ENCODE assay signal across 26 mouse cellular contexts in the genomic region with DNA sequence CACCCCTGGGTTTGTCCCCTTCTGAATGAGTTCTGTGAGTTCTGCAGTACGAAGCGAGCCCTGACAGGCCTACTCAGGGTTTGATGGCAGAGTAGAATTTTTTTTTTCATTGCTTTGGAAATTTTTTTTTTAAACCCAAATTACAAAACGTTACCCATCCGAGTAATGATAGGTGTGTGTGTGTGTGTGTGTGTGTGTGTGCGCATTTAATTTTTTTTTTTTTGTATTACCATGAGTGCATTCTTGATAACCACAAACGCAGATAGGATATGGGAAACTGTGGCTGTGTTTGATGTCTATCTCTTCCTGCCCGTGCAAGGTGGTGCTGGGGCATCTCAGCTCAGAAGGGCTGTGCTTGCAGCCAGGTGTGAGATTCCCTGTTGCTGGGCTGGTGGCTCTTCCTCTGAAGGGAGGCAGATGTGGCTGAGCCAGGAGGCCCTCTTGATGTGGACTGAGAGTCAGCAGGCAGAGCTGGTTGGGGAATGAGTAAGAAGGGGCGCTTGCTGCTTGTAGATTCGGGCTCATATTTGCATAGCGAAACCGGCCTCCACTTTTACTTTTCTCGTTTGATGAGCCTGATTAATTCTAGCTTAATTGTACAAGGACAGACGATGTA.
DNase-seq lines count a peak whose midpoint lies in the region; ATAC-seq and TF ChIP-seq lines count a peak whose summit lies in the region.
"Had no signal": no experiment of that assay in that cellular context is flagged by ENCODE, and none has a peak within 500 bp of the region (broad histone marks: within the 10 kb centered on the region; RNA-seq: fewer than 3 reads in every experiment).

No protein-coding gene starts in this region.

- H3K4me1 ChIP-seq in thymus, adult 2 months (replicated peaks; ENCODE audit: control insufficient read depth, insufficient read depth, low read length) = peaks cover 43% of the 10 kb centered on the region
- H3K4me1 ChIP-seq in forebrain, embryonic 16.5 days (replicated peaks; ENCODE audit: control insufficient read depth, insufficient read depth, low read length) = peaks cover 5% of the 10 kb centered on the region
- H3K4me1 ChIP-seq in hindbrain, embryonic 16.5 days (ENCODE audit: control insufficient read depth, insufficient read depth, low read depth, low read length) = peaks cover 5% of the 10 kb centered on the region

- no peak for TF ChIP-seq CTCF in thymus, adult 2 months (IDR thresholded peaks at IDR 0.05; ENCODE audit: borderline replicate concordance, control insufficient read depth, extremely low read depth, insufficient read depth, low read length, poor library complexity)

- peak overlapping the region; percentile 51; the same call in 1 of the 2 replicates for H3K27ac ChIP-seq in thymus, adult 2 months (ENCODE audit: control insufficient read depth, insufficient read depth, low read length)
- H3K27ac ChIP-seq in forebrain, embryonic 16.5 days (ENCODE audit: low read length) = no peak overlapping the region
- H3K27ac ChIP-seq in hindbrain, embryonic 16.5 days (ENCODE audit: low read depth, low read length) = no peak overlapping the region
- H3K27ac ChIP-seq: forebrain, embryonic 13.5 days; gastrocnemius, adult 2 months; heart, embryonic 15.5 days; hindbrain, embryonic 14.5 days; limb, embryonic 13.5 days; liver, embryonic 13.5 days; midbrain, embryonic 12.5 days; neural tube, embryonic 15.5 days; stomach, embryonic 15.5 days had no signal

- ATAC-seq in forebrain, embryonic 16.5 days = no peak
- ATAC-seq in hindbrain, embryonic 16.5 days = no peak
- ATAC-seq: forebrain, embryonic 13.5 days; intestine, postnatal 0 days had no signal

- DNase-seq in CD4-positive helper T cell, adult 2 months (ENCODE audit: low read depth, low spot score) = peak; percentile 87
- peak; percentile 37 for DNase-seq in T-cell, adult 2 months (ENCODE audit: low spot score)
- peak; percentile 65 for DNase-seq in thymus, adult 2 months
- peak; percentile 70 for DNase-seq in thymus, postnatal 4 days
- no peak for DNase-seq in right cerebral cortex, postnatal 4 days
- DNase-seq: adrenal gland, postnatal 14 days; B cell, adult 2 months; cerebellum, adult 2 months; cerebellum, postnatal 25 days; gastrocnemius, adult 2 months; heart, postnatal 36 days; kidney, postnatal 25 days; liver, embryonic 13.5 days; lung, adult 2 months; lung, postnatal 14 days; right cerebral cortex, adult 18-20 months had no signal

- no peaks in the 10 kb centered on the region for H3K27me3 ChIP-seq in thymus, adult 2 months (ENCODE audit: control insufficient read depth, insufficient read depth, low read length)
- no peaks in the 10 kb centered on the region for H3K27me3 ChIP-seq in forebrain, embryonic 16.5 days (replicated peaks; ENCODE audit: control insufficient read depth, insufficient read depth, low read length)
- H3K27me3 ChIP-seq in hindbrain, embryonic 16.5 days (replicated peaks; ENCODE audit: control insufficient read depth, insufficient read depth, low read length) = no peaks in the 10 kb centered on the region
- H3K27me3 ChIP-seq: forebrain, embryonic 13.5 days; heart, embryonic 15.5 days; limb, embryonic 13.5 days; liver, embryonic 13.5 days; midbrain, embryonic 12.5 days; neural tube, embryonic 15.5 days; stomach, embryonic 15.5 days had no signal

- TF ChIP-seq POLR2A in thymus, adult 2 months (IDR thresholded peaks at IDR 0.05; ENCODE audit: control insufficient read depth, extremely low read depth, insufficient read depth, low read length, poor library complexity) = no peak

- no peaks in the 10 kb centered on the region for H3K36me3 ChIP-seq in thymus, adult 2 months (ENCODE audit: control insufficient read depth, insufficient read depth, low read length)
- H3K36me3 ChIP-seq in forebrain, embryonic 16.5 days (ENCODE audit: control insufficient read depth, insufficient read depth) = no peaks in the 10 kb centered on the region
- H3K36me3 ChIP-seq in hindbrain, embryonic 16.5 days (ENCODE audit: control insufficient read depth, insufficient read depth, low read length) = no peaks in the 10 kb centered on the region
- H3K36me3 ChIP-seq: liver, embryonic 13.5 days; neural tube, embryonic 15.5 days; stomach, embryonic 15.5 days had no signal

- H3K9me3 ChIP-seq in forebrain, embryonic 16.5 days (ENCODE audit: control insufficient read depth, low read length) = no peaks in the 10 kb centered on the region
- no peaks in the 10 kb centered on the region for H3K9me3 ChIP-seq in hindbrain, embryonic 16.5 days (ENCODE audit: control insufficient read depth, low read length)
- H3K9me3 ChIP-seq: forebrain, embryonic 13.5 days; heart, embryonic 15.5 days; limb, embryonic 13.5 days; liver, embryonic 13.5 days; midbrain, embryonic 12.5 days; neural tube, embryonic 15.5 days; stomach, embryonic 15.5 days had no signal

- no peak overlapping the region for H3K4me3 ChIP-seq in thymus, adult 2 months (ENCODE audit: control insufficient read depth, insufficient read depth, low read length)
- H3K4me3 ChIP-seq in forebrain, embryonic 16.5 days (replicated peaks; ENCODE audit: low read length) = no peak overlapping the region
- H3K4me3 ChIP-seq in hindbrain, embryonic 16.5 days (ENCODE audit: low read length) = no peak overlapping the region
- H3K4me3 ChIP-seq: forebrain, embryonic 13.5 days; gastrocnemius, adult 2 months; heart, embryonic 15.5 days; limb, embryonic 13.5 days; liver, embryonic 13.5 days; midbrain, embryonic 12.5 days; neural tube, embryonic 15.5 days; stomach, embryonic 15.5 days had no signal

- 9% methylated on average over 13 of the region's 13 CpGs for WGBS in thymus, adult 2 months
- 87% methylated on average over 13 of the region's 13 CpGs for WGBS in forebrain, embryonic 16.5 days
- 89% methylated on average over 13 of the region's 13 CpGs for WGBS in hindbrain, embryonic 16.5 days

- no peak overlapping the region for H3K9ac ChIP-seq in forebrain, embryonic 16.5 days (replicated peaks; ENCODE audit: low read depth, low read length)
- H3K9ac ChIP-seq in hindbrain, embryonic 16.5 days (ENCODE audit: low read depth, low read length) = no peak overlapping the region
- H3K9ac ChIP-seq: forebrain, embryonic 13.5 days; heart, embryonic 15.5 days; hindbrain, embryonic 14.5 days; limb, embryonic 13.5 days; liver, embryonic 13.5 days; midbrain, embryonic 12.5 days; neural tube, embryonic 15.5 days; stomach, embryonic 15.5 days had no signal

- H3K4me2 ChIP-seq in forebrain, embryonic 16.5 days (ENCODE audit: low read length) = no peak overlapping the region
- no peak overlapping the region for H3K4me2 ChIP-seq in hindbrain, embryonic 16.5 days (ENCODE audit: low read length)
- H3K4me2 ChIP-seq: forebrain, embryonic 13.5 days; heart, embryonic 15.5 days; hindbrain, embryonic 14.5 days; limb, embryonic 13.5 days; liver, embryonic 13.5 days; midbrain, embryonic 12.5 days; neural tube, embryonic 15.5 days; stomach, embryonic 15.5 days had no signal
